Mouse (Mus musculus) adrenal gland, adult 10 weeks (tissue): ENCODE data around the gene Prpf6. TPM values are rescaled to one million over a fixed set of nuclear protein-coding genes. Genes with fewer than 3 reads are reported as not detected.

Source experiments
- polyA plus RNA-seq: library from polyadenylated mRNA; stranded (reverse); fragments of 350-450 nt; fragmentation: Illumina TruSeq; extraction: RNeasy Lipid Tissue Mini Kit (QIAGEN cat#74804); gene quantifications from one replicate; pipeline ENCODE4 v1.2.3, GENCODE M21; 2014; ENCODE audit warnings: low read depth, low replicate concordance

Gene Prpf6
- 40.8 TPM for polyA plus RNA-seq

GRCm38 (mm10) chr2:181591528-181592085, at the start of gene Prpf6:
Prpf6 (plus strand) TSS chr2:181591868.

GRCm38 (mm10) chr2:181584411-181584942, 7.2 kb upstream of the Prpf6 start, which contains the start of gene Uckl1:
Uckl1 (minus strand) TSS chr2:181584892.

GRCm38 (mm10) chr2:181592231-181593041, 768 bp downstream of the Prpf6 start, which contains the start of gene Zfp512b:
Zfp512b (minus strand) TSS chr2:181592803.

GRCm38 (mm10) chr2:181598454-181599351, 7.0 kb downstream of the Prpf6 start, which contains the start of gene Samd10:
Samd10 (minus strand) TSS chr2:181599212.

GRCm38 (mm10) chr2:181656734-181657133, 65.1 kb downstream of the Prpf6 start, which contains the start of gene Gm29797:
Gm29797 (plus strand) TSS chr2:181657034.

GRCm38 (mm10) chr2:181671326-181671725, 79.7 kb downstream of the Prpf6 start, which contains the start of gene Sox18:
Sox18 (minus strand) TSS chr2:181671640.

GRCm38 (mm10) chr2:181679951-181680715, 88.5 kb downstream of the Prpf6 start, which contains the start of gene Tcea2:
Tcea2 (plus strand) TSS chr2:181680310.

GRCm38 (mm10) chr2:181693339-181694280, 101.9 kb downstream of the Prpf6 start, which contains the start of gene Rgs19:
Rgs19 (minus strand) TSS chr2:181693977.

GRCm38 (mm10) chr2:181698241-181698640, 106.6 kb downstream of the Prpf6 start, which contains the start of gene Lkaaear1:
Lkaaear1 (minus strand) TSS chr2:181698442.

Other genes starting within 250 kb of the Prpf6 start
- 1.5 TPM for gene Zgpat, start 226.9 kb upstream of the Prpf6 start, polyA plus RNA-seq
- gene Arfrp1, start 226.5 kb upstream of the Prpf6 start, polyA plus RNA-seq, result 36.5 TPM
- not detected for gene Lime1, start 211.8 kb upstream of the Prpf6 start, polyA plus RNA-seq
- 8.7 TPM for gene Zbtb46, start 132.4 kb upstream of the Prpf6 start, polyA plus RNA-seq
- gene Abhd16b, start 98.7 kb upstream of the Prpf6 start, polyA plus RNA-seq, result not detected
- 77.2 TPM for gene Tpd52l2, start 94.7 kb upstream of the Prpf6 start, polyA plus RNA-seq
- 47.9 TPM for gene Dnajc5, start 71.4 kb upstream of the Prpf6 start, polyA plus RNA-seq
- gene Uckl1, start 7.0 kb upstream of the Prpf6 start, polyA plus RNA-seq, result 16.6 TPM
- gene Zfp512b, start 935 bp downstream of the Prpf6 start, polyA plus RNA-seq, result 5.6 TPM
- gene Samd10, start 7.3 kb downstream of the Prpf6 start, polyA plus RNA-seq, result 9.0 TPM
- not detected for gene Gm29797, start 65.2 kb downstream of the Prpf6 start, polyA plus RNA-seq
- gene Sox18, start 79.8 kb downstream of the Prpf6 start, polyA plus RNA-seq, result 0.35 TPM
- not detected for gene Tcea2, start 88.4 kb downstream of the Prpf6 start, polyA plus RNA-seq
- gene Rgs19, start 102.1 kb downstream of the Prpf6 start, polyA plus RNA-seq, result 20.9 TPM
- gene Lkaaear1, start 106.6 kb downstream of the Prpf6 start, polyA plus RNA-seq, result not detected
- gene Oprl1, start 123.1 kb downstream of the Prpf6 start, polyA plus RNA-seq, result 1.0 TPM
- 3.0 TPM for gene Myt1, start 171.5 kb downstream of the Prpf6 start, polyA plus RNA-seq
- gene Pcmtd2, start 246.0 kb downstream of the Prpf6 start, polyA plus RNA-seq, result 202 TPM